Mouse (Mus musculus): ENCODE results near the gene Ina.

DNA sequence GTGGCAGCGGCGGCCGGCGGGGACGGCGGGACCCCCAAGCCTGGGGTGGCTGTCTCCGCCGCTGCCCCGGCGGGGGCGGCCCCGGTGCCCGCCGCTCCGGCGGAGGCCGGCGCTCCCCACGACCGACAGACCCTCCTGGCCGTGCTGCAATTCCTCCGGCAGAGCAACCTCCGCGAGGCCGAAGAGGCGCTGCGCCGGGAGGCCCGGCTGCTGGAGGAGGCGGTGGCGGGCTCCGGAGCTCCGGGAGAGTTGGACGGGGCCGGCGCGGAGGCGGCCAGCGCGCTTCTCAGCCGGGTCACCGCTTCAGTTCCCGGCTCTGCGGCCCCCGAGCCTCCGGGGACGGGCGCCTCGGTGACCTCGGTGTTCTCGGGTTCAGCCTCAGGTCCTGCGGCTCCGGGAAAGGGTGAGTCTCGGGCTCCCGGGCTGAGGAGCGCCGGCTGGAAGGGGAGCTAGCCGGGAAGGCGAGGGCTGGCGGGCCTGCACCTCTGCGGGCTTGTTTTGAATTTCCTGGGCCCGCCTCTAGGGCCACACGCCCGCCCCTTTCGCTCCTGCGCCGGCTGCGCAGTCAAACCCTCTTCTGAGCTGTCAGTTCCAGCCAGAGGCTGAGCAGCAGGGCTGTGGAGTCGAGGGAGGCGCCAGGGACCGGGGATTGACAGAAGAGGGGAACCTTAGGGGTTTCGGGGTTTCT lies 53.6 kb downstream of the Ina start:
- TF ChIP-seq POLR2A (IDR thresholded peaks at IDR 0.05; ENCODE audit: low read depth, low read length) (no peak), CTCF (conservative IDR thresholded peaks at IDR 0.05; ENCODE audit: insufficient read depth, insufficient read length, low read depth, low read length) (no peak)

Data from kidney, adult 2 months (tissue).